Mouse (Mus musculus): ENCODE data around the gene Gprc5c. TPM values are rescaled to one million over a fixed set of nuclear protein-coding genes. Genes with fewer than 3 reads are reported as not detected.

The Gprc5c gene
- total and polyA plus RNA-seq, 3 experiments: not detected

DNA sequence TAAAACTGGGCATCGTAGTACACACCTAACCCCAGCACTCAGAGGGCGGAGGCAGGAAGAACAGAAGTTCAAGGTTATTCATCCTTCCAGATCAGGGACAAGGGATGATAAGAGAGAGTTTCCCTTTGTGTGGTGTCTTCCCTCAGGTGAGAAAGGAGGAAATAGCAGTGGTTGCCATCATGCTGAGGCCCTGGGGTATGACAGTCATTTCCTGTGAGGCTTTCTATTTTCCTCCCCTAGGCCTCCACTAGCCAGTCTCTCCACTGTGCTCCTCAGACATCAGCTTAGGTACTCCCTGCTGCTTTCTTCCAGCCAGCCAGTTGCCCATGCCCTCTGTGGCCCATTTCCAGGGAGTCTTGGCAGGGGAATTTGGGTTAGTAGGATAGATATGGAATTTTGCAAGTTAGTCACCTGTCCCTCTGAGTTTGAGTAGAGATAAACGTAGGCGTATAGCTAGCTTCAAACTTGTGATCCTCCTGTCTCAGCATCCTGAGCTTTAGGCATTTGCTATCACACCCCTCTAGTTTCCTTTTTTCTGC, 32.4 kb downstream of the Gprc5c start:
- TF ChIP-seq UBTF (IDR thresholded peaks at IDR 0.05; ENCODE audit: borderline replicate concordance, insufficient read depth, low read depth, low read length) (no peak), GABPA (IDR thresholded peaks at IDR 0.05; ENCODE audit: low read depth, low read length) (no peak), RCOR1 (IDR thresholded peaks at IDR 0.05; ENCODE audit: low read depth, low read length) (no peak), NELFE (IDR thresholded peaks at IDR 0.05; ENCODE audit: low read depth, low read length) (no peak)
- Histone ChIP-seq H3K27me3 (ENCODE audit: control insufficient read depth in 1 of 2, insufficient read depth in 2 of 2, low read length in 2 of 2) (no peaks in the 10 kb centered on the region), H3K4me1 (ENCODE audit: control insufficient read depth in 1 of 2, insufficient read depth in 2 of 2, low read length in 2 of 2) (no peaks in the 10 kb centered on the region), H3K79me2 (ENCODE audit: control insufficient read depth, insufficient read depth, low read length, poor library complexity) (no peaks in the 10 kb centered on the region), H3K4me3 (ENCODE audit: control insufficient read depth in 1 of 2, insufficient read depth in 1 of 2, low read depth in 2 of 2, low read length in 2 of 2) (no peak overlapping the region), H3K27ac (ENCODE audit: control insufficient read depth, low read depth, low read length) (no peak overlapping the region), H3K36me3 (ENCODE audit: control insufficient read depth in 1 of 2, insufficient read depth in 2 of 2, low read length in 2 of 2) (no peaks in the 10 kb centered on the region), H3K9ac (ENCODE audit: control insufficient read depth, low read depth, low read length, poor library complexity, severe bottlenecking) (no peak overlapping the region), H3K9me3 (replicated peaks; ENCODE audit: insufficient read depth, low read length) (no peaks in the 10 kb centered on the region)
- DNase-seq (ENCODE audit: low read depth, low spot score): no peak

DNA sequence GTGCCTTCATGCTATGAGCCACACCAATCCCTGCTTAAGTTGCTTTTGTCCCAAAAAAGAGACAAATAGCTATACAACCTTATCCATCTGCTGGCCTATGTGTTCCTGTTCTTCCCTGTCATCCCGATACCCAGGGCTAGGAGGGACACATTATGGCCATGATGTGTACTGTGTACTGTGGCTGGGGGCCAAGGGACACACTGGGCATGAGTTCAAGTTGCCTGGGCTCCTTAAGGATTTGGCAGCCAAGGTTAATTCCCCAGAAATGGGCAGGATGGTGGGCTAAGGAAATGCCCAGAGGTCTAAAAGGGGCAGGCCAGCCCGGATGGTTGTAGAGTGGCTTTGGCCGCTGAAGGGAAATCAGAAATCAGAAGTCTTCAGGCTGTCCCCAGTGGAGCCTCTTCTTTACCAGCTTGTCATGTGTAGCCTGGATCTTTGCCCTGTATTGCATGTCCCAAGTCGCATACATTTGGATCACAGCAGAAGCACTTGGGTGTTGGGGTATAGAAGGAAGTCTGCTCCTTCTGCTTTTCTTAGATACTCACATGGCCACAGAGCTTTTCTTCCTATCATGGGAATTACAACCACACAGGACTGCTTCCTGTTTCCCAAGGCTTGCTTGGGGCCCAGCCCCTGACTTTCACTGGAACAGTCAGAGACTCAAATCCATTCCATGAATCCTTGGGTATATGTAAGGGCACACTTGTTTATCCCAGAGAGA, 33.6 kb downstream of the Gprc5c start:
- no peaks in the 10 kb centered on the region for H3K4me1 ChIP-seq (ENCODE audit: control insufficient read depth in 1 of 2, insufficient read depth in 2 of 2, low read length in 2 of 2)
- TF ChIP-seq POLR2A (IDR thresholded peaks at IDR 0.05; ENCODE audit: control insufficient read depth in 1 of 2, insufficient read depth in 1 of 2, low read depth in 1 of 2, low read length in 2 of 2, poor library complexity in 1 of 2): no peak
- no peak for TF ChIP-seq TAL1 (IDR thresholded peaks at IDR 0.05; ENCODE audit: low read length)
- TF ChIP-seq SMC3 (IDR thresholded peaks at IDR 0.05; ENCODE audit: low read depth, low read length): no peak
- no peaks in the 10 kb centered on the region for H3K79me2 ChIP-seq (ENCODE audit: control insufficient read depth, insufficient read depth, low read length, poor library complexity)
- H3K27me3 ChIP-seq (ENCODE audit: control insufficient read depth in 1 of 2, insufficient read depth in 2 of 2, low read length in 2 of 2): no peaks in the 10 kb centered on the region
- H3K9ac ChIP-seq (ENCODE audit: control insufficient read depth, low read depth, low read length, poor library complexity, severe bottlenecking): no peak overlapping the region
- no peaks in the 10 kb centered on the region for H3K36me3 ChIP-seq (ENCODE audit: control insufficient read depth in 1 of 2, insufficient read depth in 2 of 2, low read length in 2 of 2)
- no peaks in the 10 kb centered on the region for H3K9me3 ChIP-seq (replicated peaks; ENCODE audit: insufficient read depth, low read length)
- no peak for DNase-seq (ENCODE audit: low read depth, low spot score)
- H3K4me3 ChIP-seq (ENCODE audit: control insufficient read depth in 1 of 2, insufficient read depth in 1 of 2, low read depth in 2 of 2, low read length in 2 of 2): no peak overlapping the region
- H3K27ac ChIP-seq (ENCODE audit: control insufficient read depth, low read depth, low read length): no peak overlapping the region

DNA sequence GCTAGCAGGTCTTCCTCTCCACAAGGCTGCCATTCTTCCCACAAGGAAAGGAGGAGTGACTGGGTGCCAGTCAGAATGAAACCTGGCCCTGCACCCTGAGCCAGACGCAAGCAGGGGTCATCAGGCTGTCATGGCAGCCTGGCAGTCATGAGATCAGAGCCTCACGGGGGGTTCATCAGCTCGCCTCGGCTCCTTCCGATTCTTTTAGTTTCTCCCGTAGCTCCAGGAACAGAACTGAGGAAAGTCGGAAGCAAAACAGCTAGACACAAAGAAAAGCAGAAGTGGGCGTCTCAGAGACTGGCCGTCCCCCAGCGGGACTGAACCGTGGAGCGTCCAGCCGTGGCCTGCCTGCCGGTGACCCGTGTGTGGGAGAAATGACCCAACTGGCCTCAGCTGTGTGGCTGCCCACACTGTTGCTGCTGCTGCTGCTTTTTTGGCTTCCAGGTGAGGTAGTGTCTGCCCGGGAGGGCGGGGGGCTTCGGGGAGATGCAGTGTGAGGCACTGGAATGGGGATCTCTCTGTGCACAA, 39.1 kb downstream of the Gprc5c start, which contains the start of gene Cd300a:
Gene Cd300a, plus strand, starts transcription at position 51 of the 528 bp plus-strand sequence.
- no peak within 1 kb of the TSS for H3K27ac ChIP-seq (ENCODE audit: control insufficient read depth, low read depth, low read length)
- no peaks in the 10 kb centered on the region for H3K27me3 ChIP-seq (ENCODE audit: control insufficient read depth in 1 of 2, insufficient read depth in 2 of 2, low read length in 2 of 2)
- DNase-seq (ENCODE audit: low read depth, low spot score): no peak
- no peaks in the 10 kb centered on the region for H3K9me3 ChIP-seq (replicated peaks; ENCODE audit: insufficient read depth, low read length)
- H3K36me3 ChIP-seq (ENCODE audit: control insufficient read depth in 1 of 2, insufficient read depth in 2 of 2, low read length in 2 of 2): no peaks in the 10 kb centered on the region
- no peak for TF ChIP-seq CHD2 (IDR thresholded peaks at IDR 0.05; ENCODE audit: low read length)
- no peaks in the 10 kb centered on the region for H3K79me2 ChIP-seq (ENCODE audit: control insufficient read depth, insufficient read depth, low read length, poor library complexity)
- no peaks in the 10 kb centered on the region for H3K4me1 ChIP-seq (ENCODE audit: control insufficient read depth in 1 of 2, insufficient read depth in 2 of 2, low read length in 2 of 2)
- H3K9ac ChIP-seq (ENCODE audit: control insufficient read depth, low read depth, low read length, poor library complexity, severe bottlenecking): no peak within 1 kb of the TSS
- H3K4me3 ChIP-seq (ENCODE audit: control insufficient read depth in 1 of 2, insufficient read depth in 1 of 2, low read depth in 2 of 2, low read length in 2 of 2): no peak within 1 kb of the TSS
